Mouse (Mus musculus) right cerebral cortex, adult 18-20 months (tissue): ENCODE data around the gene Mafb.

Experiments
- DNase-seq: peaks from one replicate; pipeline ENCODE4 v3.0.0; 2022; ENCODE audit warnings: mixed read lengths

Gene Mafb

GRCm38 (mm10) chr2:160321829-160322228, 45.0 kb downstream of the Mafb start:
- DNase-seq: no peak

DNA sequence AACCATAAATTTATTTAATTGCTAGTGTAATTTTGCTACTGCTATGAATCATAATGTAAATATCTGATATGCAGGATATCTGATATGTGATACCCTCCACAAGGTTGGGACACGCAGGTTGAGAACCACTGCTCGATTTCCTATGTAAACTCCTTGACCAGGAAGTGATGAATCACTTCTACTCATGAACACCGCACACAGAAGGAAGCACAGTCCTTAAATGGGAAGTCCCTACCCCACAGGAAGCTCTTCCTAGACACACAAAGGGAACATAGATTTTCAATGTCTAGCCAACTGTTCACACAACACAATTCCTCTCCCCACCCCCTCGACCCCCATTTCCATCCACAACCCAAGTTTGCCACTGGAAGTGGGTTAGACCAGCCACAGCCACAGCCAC, 48.6 kb downstream of the Mafb start:
- no peak for DNase-seq
